Mouse (Mus musculus) heart, adult 2 months (tissue): ENCODE results near the gene Erc2. TPM values are rescaled to one million over a fixed set of nuclear protein-coding genes. Genes with fewer than 3 reads are reported as not detected.

ENCODE experiments used
- DNase-seq, 2 experiments: peaks; one replicate each; pipeline ENCODE4 v3.0.0; 2021
- H3K27ac ChIP-seq: fragments of 200-600 bp; 2 replicates; pipeline ENCODE4 v1.8.1; 2022
- H3K27me3 ChIP-seq: fragments of 200-500 bp; 2 replicates; pipeline ENCODE4 v1.6.1; 2012; ENCODE audit warnings: mild to moderate bottlenecking, low read length, inconsistent platforms, mixed read lengths; ENCODE audit not compliant: control insufficient read depth, insufficient read depth
- H3K36me3 ChIP-seq: fragments of 200-500 bp; 2 replicates; pipeline ENCODE4 v1.6.1; 2012; ENCODE audit warnings: low read length, inconsistent platforms; ENCODE audit not compliant: control insufficient read depth, insufficient read depth
- H3K4me1 ChIP-seq: fragments of 200-500 bp; 2 replicates; pipeline ENCODE4 v1.6.1; 2011; ENCODE audit warnings: low read length; ENCODE audit not compliant: control insufficient read depth, insufficient read depth
- H3K4me3 ChIP-seq: fragments of 200-600 bp; 2 replicates; pipeline ENCODE4 v1.8.1; 2022
- H3K79me2 ChIP-seq: fragments of 200-500 bp; replicated peaks from 2 replicates; pipeline ENCODE4 v1.6.1; 2012; ENCODE audit warnings: mild to moderate bottlenecking, inconsistent platforms, low read length, moderate library complexity, mixed read lengths; ENCODE audit not compliant: control insufficient read depth, insufficient read depth
- H3K9ac ChIP-seq: fragments of 200-500 bp; 2 replicates; pipeline ENCODE4 v1.6.1; 2012; ENCODE audit warnings: low read depth, mild to moderate bottlenecking, control low read depth, inconsistent platforms, low read length, mixed read lengths
- CTCF ChIP-seq: fragments of 200-600 bp; IDR thresholded peaks from 2 replicates; pipeline ENCODE4 v1.8.1; 2022; ENCODE audit warnings: antibody characterized with exemption, mild to moderate bottlenecking, moderate library complexity
- EP300 ChIP-seq: fragments of 200-500 bp; IDR thresholded peaks from 2 replicates; pipeline ENCODE4 v1.6.1; 2011; ENCODE audit warnings: low read depth, low read length, control low read depth; ENCODE audit not compliant: insufficient read depth
- POLR2A ChIP-seq: fragments of 200-500 bp; IDR thresholded peaks from 2 replicates; pipeline ENCODE4 v1.6.1; 2011; ENCODE audit warnings: mild to moderate bottlenecking, low read depth, low read length, control low read depth; ENCODE audit not compliant: insufficient read depth
- WGBS: fragments of 180-500 bp; shearing (Covaris S2); methylation state at CpG from one replicate; pipeline ENCODE4 v1.1.7; 2018; 5-methylcytosine and 5-hydroxymethylcytosine counted together
- intact Hi-C: fragments of 180-260 bp; cut with DNase I; formaldehyde crosslinking; loops from one replicate; pipeline ENCODE4 v1.15.1; 2025
- polyA plus RNA-seq: library from polyadenylated mRNA; depleted of rRNA; stranded (reverse); fragments of >200 nt; gene quantifications from 2 replicates; pipeline ENCODE4 v1.2.3, GENCODE M21; 2012; rRNA removed
- total RNA-seq, 2 experiments: library from RNA; stranded (reverse); gene quantifications; 2 replicates each; pipeline ENCODE4 v1.2.3; 2021

Erc2 gene
- total and polyA plus RNA-seq, 3 experiments: 0.49 to 0.68 (median 0.64) TPM

- WGBS: 88% methylated on average over 39 of the region's 39 CpGs
Observed at GRCm38 (mm10) chr14:28517631-28518560, 895.7 kb downstream of the Erc2 start.

GRCm38 (mm10) chr14:28521106-28521505 is 898.9 kb downstream of the Erc2 start:
- Histone ChIP-seq H3K4me3 (no peak overlapping the region), H3K79me2 (no peaks in the 10 kb centered on the region), H3K9ac (no peak overlapping the region), H3K27ac (peak overlapping the region; percentile 45), H3K4me1 (no peaks in the 10 kb centered on the region; the same call in 1 of the 2 replicates), H3K36me3 (no peaks in the 10 kb centered on the region), H3K27me3 (no peaks in the 10 kb centered on the region)
- DNase-seq: peak; percentile 39 to 66
- TF ChIP-seq EP300 (no peak), CTCF (no peak), POLR2A (no peak)
- intact Hi-C loops: no loop called here
- 41% methylated on average over 1 of the region's 1 CpGs for WGBS

More at GRCm38 (mm10) chr14:28517631-28518560, 895.7 kb downstream of the Erc2 start:
- no peak overlapping the region for H3K4me3 ChIP-seq
- TF ChIP-seq CTCF (no peak), POLR2A (no peak), EP300 (no peak)
- no peaks in the 10 kb centered on the region for H3K36me3 ChIP-seq
- H3K79me2 ChIP-seq: no peaks in the 10 kb centered on the region
- intact Hi-C loops: no loop called here
- no peaks in the 10 kb centered on the region for H3K27me3 ChIP-seq
- H3K27ac ChIP-seq: no peak overlapping the region
- no peak overlapping the region for H3K9ac ChIP-seq
- DNase-seq: no peak
- no peaks in the 10 kb centered on the region; the same call in 1 of the 2 replicates for H3K4me1 ChIP-seq

GRCm38 (mm10) chr14:28522611-28523010 is 900.4 kb downstream of the Erc2 start:
- Histone ChIP-seq H3K27me3 (no peaks in the 10 kb centered on the region), H3K79me2 (no peaks in the 10 kb centered on the region), H3K4me3 (no peak overlapping the region), H3K36me3 (no peaks in the 10 kb centered on the region), H3K4me1 (no peaks in the 10 kb centered on the region; the same call in 1 of the 2 replicates), H3K27ac (no peak overlapping the region), H3K9ac (no peak overlapping the region)
- WGBS: 90% methylated on average over 21 of the region's 21 CpGs
- no peak for TF ChIP-seq EP300
- no peak for TF ChIP-seq POLR2A
- TF ChIP-seq CTCF: no peak
- DNase-seq: no peak
- intact Hi-C loops: no loop called here

- no peaks in the 10 kb centered on the region for H3K36me3 ChIP-seq
- no peaks in the 10 kb centered on the region for H3K79me2 ChIP-seq
- TF ChIP-seq POLR2A (no peak), CTCF (no peak), EP300 (no peak)
- H3K4me3 ChIP-seq: no peak overlapping the region
- no peak overlapping the region for H3K27ac ChIP-seq
- WGBS: 50% methylated on average over 1 of the region's 1 CpGs
- no peak for DNase-seq
- H3K4me1 ChIP-seq: no peaks in the 10 kb centered on the region; the same call in 1 of the 2 replicates
- intact Hi-C loops: no loop called here
- H3K9ac ChIP-seq: no peak overlapping the region
- H3K27me3 ChIP-seq: no peaks in the 10 kb centered on the region
Observed at GRCm38 (mm10) chr14:28525566-28525965, 903.3 kb downstream of the Erc2 start.

Other genes with a start within 250 kb of the Erc2 start
- gene Fam208a, start 193.6 kb upstream of the Erc2 start, total RNA-seq: 10 to 100 TPM in 1 of 2 experiments, 1 to 10 TPM in 1; 9.8 to 11.4 TPM
- gene Fam208a, start 193.6 kb upstream of the Erc2 start, polyA plus RNA-seq: 3.3 and 7.2 TPM in 2 replicates
- gene Ccdc66, start 114.0 kb upstream of the Erc2 start, total RNA-seq: 10 to 100 TPM in 1 of 2 experiments, 1 to 10 TPM in 1; 10.0 to 10.4 TPM
- 3.1 and 3.8 TPM in 2 replicates for gene Ccdc66, start 114.0 kb upstream of the Erc2 start, polyA plus RNA-seq